Mouse (Mus musculus) heart, postnatal 36 days (tissue): ENCODE results near the gene Bach2. TPM values are rescaled to one million over a fixed set of nuclear protein-coding genes. Genes with fewer than 3 reads are reported as not detected.

Experiments used
- DNase-seq, 2 experiments: peaks; one replicate each; pipeline ENCODE4 v3.0.0; 2021 to 2022
- intact Hi-C: fragments of 180-260 bp; cut with DNase I; formaldehyde crosslinking; loops from one replicate; pipeline ENCODE4 v1.15.1; 2025
- total RNA-seq, 2 experiments: library from RNA; stranded (reverse); gene quantifications; 2 replicates each; pipeline ENCODE4 v1.2.3; 2021

The Bach2 gene
- total RNA-seq, 2 experiments from 2014 or later, result 5.4 to 6.4 TPM

DNA sequence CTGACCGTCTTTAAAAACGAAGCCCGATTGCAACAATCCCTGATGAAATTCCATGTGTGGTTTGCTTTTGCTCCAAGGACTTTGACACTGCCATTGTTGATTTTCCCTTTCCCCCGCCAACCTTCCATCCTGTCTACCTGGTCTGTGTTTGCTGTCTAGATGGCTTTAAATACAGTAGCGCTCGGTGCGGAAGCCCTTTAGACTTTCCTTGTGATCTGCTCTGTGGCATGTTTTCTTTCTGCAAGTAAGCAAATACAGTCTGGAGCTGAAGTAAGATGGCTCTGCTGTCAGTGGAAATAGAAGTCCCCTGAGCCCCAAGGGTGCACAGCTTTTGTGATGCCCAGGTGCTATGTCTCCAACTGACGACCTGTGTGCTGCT, 332.3 kb downstream of the Bach2 start:
- intact Hi-C loops, result loop anchor here (2.0 to 5.0 kb wide), 3 partner anchors 324 to 599 kb away; no protein-coding TSS in a partner anchor

DNA sequence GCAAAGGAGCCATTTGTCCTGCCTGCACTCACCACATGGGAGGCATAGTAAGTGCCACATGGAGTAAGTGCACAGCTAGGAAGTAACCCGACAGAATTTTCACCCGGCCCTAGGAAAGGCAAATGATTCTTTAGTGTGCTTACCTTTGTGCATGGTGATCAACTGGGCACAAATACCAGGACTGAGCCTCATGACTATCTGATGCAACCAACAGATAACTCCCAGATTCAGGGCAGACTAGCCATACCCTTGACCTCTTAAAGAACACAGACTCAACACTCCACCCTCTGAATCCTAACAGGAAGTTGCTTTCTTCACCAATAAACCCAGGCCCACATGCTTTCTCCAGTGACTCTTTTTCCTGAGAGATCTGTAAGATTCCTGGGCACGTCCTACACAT, 332.8 kb downstream of the Bach2 start:
- intact Hi-C loops, result loop anchor here (2.0 to 5.0 kb wide), 3 partner anchors 324 to 599 kb away; no protein-coding TSS in a partner anchor
- no peak for DNase-seq

More for the DNA sequence above, 332.3 kb downstream of the Bach2 start:
- no peak for DNase-seq

DNA sequence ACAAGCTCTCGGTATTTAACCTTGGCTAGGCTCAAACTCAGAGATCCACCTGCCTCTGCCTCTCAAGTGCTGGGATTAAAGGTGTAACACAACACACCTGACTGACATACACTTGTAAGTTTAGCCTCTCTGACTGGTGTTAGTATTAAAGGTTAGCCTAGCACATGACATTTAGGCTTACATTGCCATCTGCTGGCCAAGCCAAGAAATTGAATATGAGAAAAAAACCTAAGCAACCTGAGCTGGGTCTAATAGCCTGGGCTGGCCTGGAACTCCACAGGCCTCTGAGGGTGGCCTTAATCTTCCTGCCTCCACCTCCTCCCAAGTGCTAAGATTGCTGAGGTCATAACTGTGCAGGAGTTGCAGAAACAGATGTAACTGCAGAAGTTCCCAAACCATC, 333.5 kb downstream of the Bach2 start:
- peak; percentile 39 to 58 for DNase-seq
- intact Hi-C loops, result loop anchor here (1.0 to 5.0 kb wide), 4 partner anchors 63 to 600 kb away; no protein-coding TSS in a partner anchor

GRCm38 (mm10) chr4:32573586-32573985, 335.0 kb downstream of the Bach2 start:
- intact Hi-C loops, result loop anchor here (2.0 to 5.0 kb wide), 3 partner anchors 65 to 601 kb away; no protein-coding TSS in a partner anchor
- DNase-seq, result no peak

DNA sequence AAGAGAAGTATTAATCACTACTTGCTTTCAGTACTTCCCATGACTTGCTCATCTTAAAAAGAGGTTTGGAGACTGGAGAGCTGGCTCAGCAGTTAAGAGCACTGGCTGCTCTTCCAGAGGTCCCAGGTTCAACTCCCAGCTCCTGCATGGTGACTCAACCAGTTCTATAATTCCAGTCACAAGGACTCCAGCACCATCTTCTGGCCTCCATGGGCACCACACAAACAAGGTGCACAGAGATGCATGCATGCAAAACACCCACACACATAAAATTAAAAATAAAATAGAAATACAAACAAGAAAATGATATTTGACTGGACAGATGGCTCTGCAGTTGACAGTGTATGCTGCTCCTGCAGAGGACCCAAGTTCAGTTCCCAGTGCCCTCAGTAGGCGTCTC, 336.0 kb downstream of the Bach2 start:
- intact Hi-C loops, result loop anchor here (5.0 kb wide), 2 partner anchors 327 to 602 kb away; no protein-coding TSS in a partner anchor
- DNase-seq, result no peak

- intact Hi-C loops, result no loop called here
- peak in 1 of 2 experiments; percentile 15 for DNase-seq
Measured at GRCm38 (mm10) chr4:32575165-32575564, 336.6 kb downstream of the Bach2 start.

DNA sequence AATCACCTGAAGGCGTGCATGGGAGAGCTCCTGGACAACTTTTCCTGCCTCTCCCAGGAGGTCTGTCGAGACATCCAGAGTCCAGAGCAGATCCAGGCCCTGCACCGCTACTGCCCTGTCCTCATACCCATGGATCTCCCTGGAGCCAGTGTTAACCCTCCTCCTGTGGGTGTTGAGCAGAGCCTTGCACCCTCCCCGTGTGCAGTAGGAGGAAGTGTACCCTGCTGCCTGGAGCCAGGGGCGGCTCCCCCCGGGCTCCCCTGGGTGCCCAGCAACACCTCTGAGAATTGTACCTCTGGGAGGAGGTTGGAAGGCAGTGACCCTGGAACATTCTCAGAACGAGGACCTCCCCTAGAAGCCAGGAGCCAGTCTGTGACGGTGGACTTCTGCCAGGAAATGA, 341.2 kb downstream of the Bach2 start:
- intact Hi-C loops, result no loop called here
- no peak for DNase-seq

DNA sequence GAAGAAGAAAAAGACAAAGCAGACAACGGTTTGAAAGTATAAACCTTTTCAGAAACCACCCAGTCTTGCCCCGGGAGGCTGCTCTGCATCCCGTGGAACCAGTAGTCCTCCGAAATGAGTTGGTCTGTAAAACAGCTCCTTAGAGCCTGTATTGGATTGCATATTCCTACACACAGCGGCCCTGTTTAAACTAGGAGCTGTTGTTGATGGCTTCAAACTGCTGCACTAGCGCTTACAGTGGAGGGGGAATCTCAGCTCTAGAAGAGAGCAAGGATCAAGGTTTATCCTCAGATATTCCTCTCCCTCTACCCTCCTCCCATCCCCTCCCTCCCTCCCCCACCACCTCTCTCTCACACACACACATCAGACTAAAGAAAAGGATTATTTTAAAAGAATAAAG, 345.6 kb downstream of the Bach2 start:
- no peak for DNase-seq

DNA sequence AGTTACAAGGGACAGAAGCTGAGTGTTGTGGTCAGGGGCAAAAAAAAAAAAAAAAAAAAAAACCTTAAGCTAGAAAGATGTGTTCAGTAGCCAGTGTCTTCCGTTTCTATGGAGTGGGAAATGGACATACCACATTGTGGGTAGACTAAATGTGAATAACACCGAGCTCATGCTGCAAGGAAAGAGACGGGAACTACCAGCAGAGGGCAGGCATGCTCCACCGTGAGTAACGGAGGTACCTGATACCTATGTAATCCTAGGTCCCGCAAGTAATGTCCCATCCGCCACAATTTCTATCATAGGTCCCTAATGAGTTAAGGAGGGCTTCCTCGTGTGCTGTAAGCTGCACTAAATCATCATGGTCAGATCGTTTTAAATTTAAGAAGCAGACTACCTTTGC, 348.0 kb downstream of the Bach2 start:
- intact Hi-C loops, result loop anchor here (2.0 to 5.0 kb wide), 3 partner anchors 366 to 532 kb away; partner anchors contain the start of gene Ankrd6
- DNase-seq, result peak in 1 of 2 experiments; percentile 65

More for the DNA sequence above, 345.6 kb downstream of the Bach2 start:
- intact Hi-C loops, result no loop called here

- intact Hi-C loops, result loop anchor here (2.0 to 5.0 kb wide), 3 partner anchors 365 to 531 kb away; partner anchors contain the start of gene Ankrd6
Measured at GRCm38 (mm10) chr4:32587543-32587942, 348.9 kb downstream of the Bach2 start.

DNA sequence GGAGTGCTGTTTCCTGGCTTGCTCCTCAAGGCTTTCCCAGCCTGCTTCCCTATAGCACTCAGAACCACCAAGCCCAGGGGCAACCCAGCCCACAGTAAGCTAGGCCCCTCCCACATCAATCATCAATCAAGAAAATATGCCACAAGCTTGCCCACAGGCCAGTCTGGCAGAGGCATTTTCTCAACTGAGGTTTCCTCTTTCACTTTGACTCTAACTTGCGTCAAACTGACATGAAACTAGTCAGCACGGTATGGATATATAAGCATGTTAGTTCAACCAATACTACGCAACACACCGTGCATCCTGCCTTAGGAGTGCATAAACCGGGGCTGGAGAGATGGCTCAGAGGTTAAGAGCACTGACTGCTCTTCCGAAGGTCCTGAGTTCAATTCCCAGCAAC, 349.6 kb downstream of the Bach2 start:
- DNase-seq, result no peak
- intact Hi-C loops, result loop anchor here (5.0 kb wide), 1 partner anchor 364 kb away; the partner anchor contains the start of gene Ankrd6

More at GRCm38 (mm10) chr4:32587543-32587942, 348.9 kb downstream of the Bach2 start:
- DNase-seq, result no peak

DNA sequence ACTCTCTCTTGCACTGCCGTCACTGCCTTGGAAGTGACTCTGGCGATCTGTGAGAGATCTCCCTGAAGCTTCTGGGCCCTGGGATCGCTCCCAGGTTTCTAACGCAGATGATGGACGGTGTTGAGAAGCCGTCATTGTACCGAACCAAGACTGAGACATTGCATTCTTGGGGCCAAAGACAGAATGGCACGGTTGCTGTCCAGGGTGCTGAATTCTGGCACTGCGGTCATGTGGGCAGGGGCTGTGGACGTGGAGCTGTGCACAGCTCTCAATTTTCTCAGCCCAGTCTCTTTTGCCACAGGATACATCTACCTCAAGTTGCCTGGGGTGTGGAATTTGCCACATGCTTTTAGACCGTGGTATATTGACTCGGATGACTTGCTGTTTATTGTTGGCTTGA, 362.5 kb downstream of the Bach2 start:
- intact Hi-C loops, result no loop called here
- DNase-seq, result peak; percentile 40 to 65

DNA sequence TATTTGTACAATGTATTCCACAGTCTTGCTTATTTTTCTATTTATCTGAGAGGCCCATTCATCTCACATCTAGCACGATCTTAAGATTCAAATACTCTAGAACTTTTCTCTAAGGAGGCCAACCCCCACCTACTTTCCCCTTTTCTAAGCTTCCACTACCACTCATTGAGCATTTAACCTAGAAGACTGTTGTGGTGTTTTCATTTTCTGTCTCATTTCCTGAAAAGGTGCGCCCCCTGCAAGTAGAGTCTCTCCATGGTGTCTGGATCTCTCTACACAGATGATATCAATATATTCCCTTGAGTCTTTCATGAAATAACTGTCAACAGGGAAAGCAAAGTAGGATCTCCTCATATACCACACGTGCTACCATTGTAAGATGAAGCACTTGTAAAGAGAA, 364.1 kb downstream of the Bach2 start, which contains the start of gene Gja10:
Gene Gja10 (minus strand): TSS at position 101 of the 400 bp plus-strand sequence.
- DNase-seq, result no peak
- intact Hi-C loops, result no loop called here

DNA sequence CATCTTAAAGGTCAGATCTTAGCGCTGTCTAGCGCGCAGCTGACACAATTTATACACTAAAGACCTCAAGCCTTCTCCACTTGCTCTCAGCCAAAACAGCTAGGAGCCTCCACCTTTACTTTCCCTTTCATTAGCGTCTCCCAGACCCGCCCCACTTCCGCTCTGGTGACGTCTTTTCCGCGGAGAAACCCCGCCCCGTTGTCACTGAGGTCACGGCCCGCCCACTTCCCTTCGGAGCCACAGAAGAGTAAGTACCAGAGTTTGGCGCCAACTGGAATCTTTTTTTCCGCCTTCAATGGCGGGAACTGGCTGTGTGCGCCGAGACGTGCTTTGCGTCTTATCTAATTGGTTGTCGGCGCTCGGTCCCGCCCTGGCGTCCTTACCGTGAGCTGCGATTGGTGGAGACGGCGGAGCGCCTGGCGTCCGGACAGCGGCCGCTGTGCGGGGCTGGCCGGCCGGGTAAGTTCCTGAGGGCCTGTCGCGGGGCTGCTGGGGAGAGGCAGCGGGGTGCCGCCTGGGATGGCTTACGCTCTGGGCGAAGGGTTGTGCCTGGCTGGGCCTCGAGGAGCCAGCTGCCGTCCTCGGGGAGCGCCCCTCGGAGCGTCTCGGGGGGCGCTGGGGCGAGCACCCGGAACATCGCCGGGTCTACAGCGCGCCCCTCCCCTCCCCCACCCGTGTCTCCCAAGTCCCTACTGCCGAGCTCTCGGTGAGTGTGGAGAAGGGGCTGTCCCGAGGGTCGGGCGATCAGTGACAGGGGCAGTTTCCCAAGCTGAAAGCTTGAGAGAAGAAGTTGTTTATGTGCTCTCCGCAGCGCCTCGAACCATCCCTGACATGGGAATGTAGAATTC, 376.7 kb downstream of the Bach2 start, which contains the start of gene Casp8ap2:
Gene Casp8ap2 (plus strand): TSS at position 418 of the 848 bp plus-strand sequence.
- intact Hi-C loops, result loop anchor here (10.0 kb wide), 1 partner anchor 630 kb away; no protein-coding TSS in a partner anchor
- peak; percentile 99 for DNase-seq

DNA sequence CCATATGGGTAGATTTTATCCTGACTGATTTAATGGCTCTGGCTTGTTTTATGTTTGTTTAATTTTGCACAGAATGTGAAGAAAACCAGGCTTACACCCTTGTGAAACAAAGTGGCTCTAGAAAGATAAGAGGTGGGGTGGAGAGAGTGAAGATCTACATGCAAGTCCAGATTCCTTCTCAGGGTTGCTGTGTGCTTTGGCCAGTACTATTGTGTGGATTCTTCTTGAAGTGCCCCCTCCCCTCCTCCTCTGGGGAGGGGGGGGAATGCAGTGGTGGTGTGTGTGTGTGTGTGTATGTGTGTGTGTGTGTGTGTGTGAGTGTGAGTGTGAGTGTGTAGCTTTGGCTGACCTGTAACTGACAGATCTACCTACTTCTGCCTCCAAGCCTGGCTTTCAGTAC, 383.0 kb downstream of the Bach2 start:
- no peak for DNase-seq
- intact Hi-C loops, result no loop called here
